Comparison of ENCODE assay signal across 11 mouse cellular contexts in the genomic region with DNA sequence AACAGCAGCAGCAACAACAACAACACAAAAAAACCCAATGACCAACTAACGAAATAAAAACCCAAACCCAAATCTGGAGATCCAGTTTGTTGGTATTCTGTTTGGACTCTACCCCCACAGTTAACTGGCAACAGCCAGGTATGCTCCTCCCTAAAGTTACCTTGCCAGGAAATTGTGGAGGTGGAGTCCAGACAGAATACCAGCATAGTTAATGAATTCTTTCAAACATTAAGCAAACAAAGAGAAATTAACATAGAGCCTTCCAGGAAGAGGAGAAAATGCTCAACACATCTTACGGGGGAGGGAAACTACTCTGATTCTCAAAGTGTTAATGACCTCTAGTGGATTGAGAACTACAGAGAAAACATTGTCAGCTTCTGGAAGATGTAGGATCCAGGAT.
"Had no signal": no experiment of that assay in that cellular context is flagged by ENCODE, and none has a peak within 500 bp of the region (broad histone marks: within the 10 kb centered on the region; RNA-seq: fewer than 3 reads in every experiment).

No protein-coding gene starts in this region.

- H3K9me3 ChIP-seq: limb, embryonic 12.5 days; midbrain, embryonic 13.5 days; stomach, embryonic 15.5 days had no signal

- H3K4me1 ChIP-seq: limb, embryonic 12.5 days; midbrain, embryonic 13.5 days; stomach, embryonic 15.5 days had no signal

- H3K27me3 ChIP-seq: limb, embryonic 12.5 days; midbrain, embryonic 13.5 days; stomach, embryonic 15.5 days had no signal

- H3K27ac ChIP-seq: limb, embryonic 12.5 days; liver, embryonic 14.5 days; midbrain, embryonic 13.5 days; stomach, embryonic 15.5 days had no signal

- H3K36me3 ChIP-seq: limb, embryonic 12.5 days; midbrain, embryonic 13.5 days; stomach, embryonic 15.5 days had no signal

- H3K9ac ChIP-seq: limb, embryonic 12.5 days; liver, embryonic 14.5 days; midbrain, embryonic 13.5 days; stomach, embryonic 15.5 days had no signal

- DNase-seq: liver; lung, adult 18-20 months; right cerebral cortex, postnatal 14 days; thymus, adult 2 months; thymus, postnatal 36 days had no signal

- H3K4me3 ChIP-seq: limb, embryonic 12.5 days; midbrain, embryonic 13.5 days; stomach, embryonic 15.5 days had no signal

- ATAC-seq: inflammation-experienced regulatory T-cells, adult 6 months; intestine, postnatal 0 days; midbrain, embryonic 13.5 days had no signal

- H3K4me2 ChIP-seq: limb, embryonic 12.5 days; midbrain, embryonic 13.5 days; stomach, embryonic 15.5 days had no signal
